Mouse (Mus musculus): ENCODE data around the gene Dusp11. TPM values are rescaled to one million over a fixed set of nuclear protein-coding genes. Genes with fewer than 3 reads are reported as not detected.
"Not testable (repeated sequence)": the region's sequence is repeated elsewhere in the genome, so short reads cannot be mapped to it uniquely, and the experiment has no call there.

The Dusp11 gene
- 42.7 and 53.7 TPM in 2 replicates for polyA plus RNA-seq (2016; fragmentation: Nextera tagmentation; extraction: Ambion mirVana)

- Histone ChIP-seq H3K27ac (replicated peaks) (peak within 1 kb of the TSS; percentile 93), H3K9me3 (no peaks in the 10 kb centered on the region), H3K4me3 (peak within 1 kb of the TSS; percentile 77), H3K4me2 (replicated peaks) (peak within 1 kb of the TSS; percentile 76), H3K36me3 (peaks cover 17% of the 10 kb centered on the region), H3K9ac (replicated peaks) (peak within 1 kb of the TSS; percentile 81), H3K27me3 (no peaks in the 10 kb centered on the region), H3K4me1 (peaks cover 15% of the 10 kb centered on the region)
- under 1% methylated on average over 70 of the region's 70 CpGs for WGBS
- ATAC-seq (ENCODE audit: low FRiP score, low read depth), result peak; percentile 96
These were observed at the start of gene Dusp11 for GRCm38 (mm10) chr6:85961101-85962091. Dusp11 (minus strand) TSS chr6:85961667.

DNA sequence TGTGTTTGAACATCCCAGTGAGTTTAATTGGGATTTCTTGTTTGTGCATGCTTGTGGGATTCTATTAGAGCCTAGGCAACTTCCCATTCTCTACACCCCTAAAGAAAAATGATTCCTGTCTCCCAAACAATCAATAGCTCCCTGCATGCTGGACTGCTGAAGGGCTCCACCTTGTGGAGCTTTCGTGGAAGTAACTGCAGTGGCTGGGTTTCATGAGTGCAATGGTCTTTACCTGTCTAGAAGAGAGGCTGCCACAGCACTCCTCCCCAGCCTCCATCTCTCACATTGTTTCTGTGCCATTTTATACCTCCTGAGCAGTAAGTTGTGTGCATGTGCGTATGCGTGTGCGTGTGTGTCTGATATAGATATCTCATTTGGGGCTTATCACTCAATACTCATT, 48.5 kb upstream of the Dusp11 start:
- WGBS, result 36% methylated on average over 4 of the region's 4 CpGs
- Histone ChIP-seq H3K36me3 (no peaks in the 10 kb centered on the region), H3K27ac (replicated peaks) (no peak overlapping the region), H3K27me3 (peaks cover 6% of the 10 kb centered on the region), H3K9me3 (no peaks in the 10 kb centered on the region), H3K9ac (replicated peaks) (no peak overlapping the region), H3K4me2 (replicated peaks) (no peak overlapping the region), H3K4me1 (no peaks in the 10 kb centered on the region), H3K4me3 (no peak overlapping the region)
- ATAC-seq (ENCODE audit: low FRiP score, low read depth), result no peak

DNA sequence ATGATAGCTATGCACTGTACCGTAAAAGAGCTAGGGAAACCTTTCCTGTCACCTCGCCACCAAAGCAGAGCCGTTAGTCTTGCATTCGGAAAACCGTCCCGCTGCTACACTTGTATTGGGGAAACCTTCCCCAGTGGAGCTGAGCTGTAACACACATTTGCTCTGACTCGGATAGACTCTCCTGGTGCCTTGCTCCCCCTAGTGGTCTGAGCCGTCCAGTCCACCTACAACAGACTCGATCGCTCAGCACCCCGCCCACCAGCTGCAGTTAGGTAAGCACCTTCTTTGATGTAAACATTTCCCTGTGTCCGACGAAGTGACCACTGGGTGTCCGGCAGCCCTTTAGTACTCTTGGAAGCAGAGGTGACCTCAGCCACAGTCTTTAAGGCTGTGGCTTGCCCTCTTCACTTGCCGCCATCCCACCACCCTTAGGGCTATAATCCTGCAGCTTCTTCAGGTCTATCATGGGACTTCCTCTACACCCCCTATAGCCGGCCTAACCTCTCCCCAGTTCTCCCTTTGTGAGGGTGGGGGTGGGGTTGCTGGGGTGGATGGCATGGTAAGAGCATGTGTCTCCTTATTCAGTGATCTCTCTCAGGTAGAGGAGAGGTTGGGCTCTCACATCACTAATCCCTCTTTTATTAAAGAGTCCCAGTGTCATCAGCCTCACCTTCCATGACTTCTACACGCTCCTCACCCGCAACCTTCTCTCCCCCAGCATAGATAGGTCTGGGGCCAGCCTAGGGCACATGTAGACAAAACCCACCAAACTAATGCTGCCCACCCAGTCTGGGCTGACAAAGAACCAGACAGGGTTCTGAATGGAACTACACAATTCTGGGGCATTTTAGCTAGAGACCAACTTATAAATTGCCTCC, 43.0 kb upstream of the Dusp11 start:
- H3K9ac ChIP-seq (replicated peaks), result no peak overlapping the region
- no peaks in the 10 kb centered on the region for H3K36me3 ChIP-seq
- H3K27ac ChIP-seq (replicated peaks), result no peak overlapping the region
- H3K4me2 ChIP-seq (replicated peaks), result peak overlapping the region; percentile 49
- H3K4me3 ChIP-seq, result no peak overlapping the region
- H3K9me3 ChIP-seq, result no peaks in the 10 kb centered on the region
- H3K4me1 ChIP-seq, result peaks cover 6% of the 10 kb centered on the region; the same call in 1 of the 2 replicates
- H3K27me3 ChIP-seq, result no peaks in the 10 kb centered on the region
- peak; percentile 73 for ATAC-seq (ENCODE audit: low FRiP score, low read depth)
- 11% methylated on average over 18 of the region's 18 CpGs for WGBS

- no peak for ATAC-seq (ENCODE audit: low FRiP score, low read depth)
- H3K9ac ChIP-seq (replicated peaks), result no peak overlapping the region
- 74% methylated on average over 18 of the region's 18 CpGs for WGBS
These were observed 42.0 kb upstream of the Dusp11 start for GRCm38 (mm10) chr6:86003405-86003925.

GRCm38 (mm10) chr6:85990774-85991173, 29.3 kb upstream of the Dusp11 start:
- H3K9ac ChIP-seq (replicated peaks); ATAC-seq (ENCODE audit: low FRiP score, low read depth); H3K9me3 ChIP-seq; H3K27me3 ChIP-seq; H3K36me3 ChIP-seq; H3K27ac ChIP-seq (replicated peaks); H3K4me1 ChIP-seq; H3K4me2 ChIP-seq (replicated peaks); H3K4me3 ChIP-seq: not testable (repeated sequence)
- WGBS, result 91% methylated on average over 5 of the region's 5 CpGs

More at GRCm38 (mm10) chr6:86003405-86003925, 42.0 kb upstream of the Dusp11 start:
- Histone ChIP-seq H3K27ac (replicated peaks) (no peak overlapping the region), H3K27me3 (no peaks in the 10 kb centered on the region), H3K9me3 (no peaks in the 10 kb centered on the region), H3K4me2 (replicated peaks) (no peak overlapping the region), H3K4me3 (no peak overlapping the region), H3K36me3 (no peaks in the 10 kb centered on the region), H3K4me1 (peaks cover 6% of the 10 kb centered on the region; the same call in 1 of the 2 replicates)

- not testable (repeated sequence) for H3K9me3 ChIP-seq; H3K4me1 ChIP-seq; H3K36me3 ChIP-seq; H3K27me3 ChIP-seq; H3K9ac ChIP-seq (replicated peaks); H3K4me3 ChIP-seq; ATAC-seq (ENCODE audit: low FRiP score, low read depth); H3K4me2 ChIP-seq (replicated peaks); H3K27ac ChIP-seq (replicated peaks)
- 87% methylated on average over 5 of the region's 5 CpGs for WGBS
These were observed 28.1 kb upstream of the Dusp11 start for GRCm38 (mm10) chr6:85989570-85989969.

- no peak overlapping the region for H3K9ac ChIP-seq (replicated peaks)
- no peak for ATAC-seq (ENCODE audit: low FRiP score, low read depth)
- no peak overlapping the region for H3K4me2 ChIP-seq (replicated peaks)
- H3K27ac ChIP-seq (replicated peaks), result no peak overlapping the region
- no peaks in the 10 kb centered on the region for H3K4me1 ChIP-seq
- 80% methylated on average over 8 of the region's 8 CpGs for WGBS
- H3K36me3 ChIP-seq, result no peaks in the 10 kb centered on the region
- H3K27me3 ChIP-seq, result no peaks in the 10 kb centered on the region
- H3K4me3 ChIP-seq, result no peak overlapping the region
- H3K9me3 ChIP-seq, result no peaks in the 10 kb centered on the region
These were observed 22.9 kb upstream of the Dusp11 start for GRCm38 (mm10) chr6:85984351-85984750.

DNA sequence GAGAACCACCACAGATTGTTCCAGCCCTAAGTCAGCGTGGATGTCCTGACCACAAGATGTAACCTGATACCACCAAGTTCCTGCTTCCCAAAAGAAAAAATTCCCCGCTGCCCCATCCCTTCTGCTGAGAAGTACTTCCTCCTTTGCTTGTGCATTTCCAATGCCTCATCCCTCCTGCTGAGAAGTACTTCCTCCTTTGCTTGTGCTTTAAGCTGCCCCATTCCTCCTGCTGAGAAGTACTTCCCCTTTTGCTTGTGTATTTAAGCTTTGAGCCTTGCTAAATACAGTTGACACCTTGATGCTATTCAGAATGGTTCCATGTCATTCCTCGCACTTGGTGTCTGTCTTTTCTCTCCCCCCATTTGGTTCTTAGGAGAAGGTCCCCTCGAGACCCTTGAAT, 17.3 kb upstream of the Dusp11 start:
- not testable (repeated sequence) for H3K4me1 ChIP-seq; H3K9me3 ChIP-seq; H3K27me3 ChIP-seq; ATAC-seq (ENCODE audit: low FRiP score, low read depth); H3K27ac ChIP-seq (replicated peaks); H3K4me2 ChIP-seq (replicated peaks); H3K4me3 ChIP-seq; H3K36me3 ChIP-seq; H3K9ac ChIP-seq (replicated peaks)
- 85% methylated on average over 4 of the region's 4 CpGs for WGBS

DNA sequence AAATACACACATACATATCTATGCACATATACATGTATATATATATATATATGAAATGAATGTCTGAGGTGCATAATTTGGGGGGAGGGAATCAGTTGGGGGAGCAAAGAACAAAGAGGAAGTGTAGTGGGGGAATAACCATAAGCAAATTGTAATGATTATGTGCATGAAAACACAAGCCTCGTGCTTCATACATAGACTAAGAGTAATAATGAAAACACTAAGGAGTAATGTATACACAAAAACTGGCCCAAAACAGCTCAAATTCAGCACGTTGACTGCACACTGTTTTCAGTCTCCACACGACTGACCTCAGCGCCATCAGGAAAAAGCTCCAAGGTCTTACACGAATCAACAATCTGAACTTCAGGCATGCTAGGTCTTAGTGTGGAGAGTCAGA, 14.8 kb upstream of the Dusp11 start:
- H3K4me3 ChIP-seq, result no peak overlapping the region
- H3K36me3 ChIP-seq, result no peaks in the 10 kb centered on the region
- no peak overlapping the region for H3K4me2 ChIP-seq (replicated peaks)
- no peak for ATAC-seq (ENCODE audit: low FRiP score, low read depth)
- H3K27me3 ChIP-seq, result no peaks in the 10 kb centered on the region
- H3K4me1 ChIP-seq, result no peaks in the 10 kb centered on the region
- 0 out of 2 replicates have a peak, but pooled peaks cover 3% of the 10 kb centered on the region for H3K9me3 ChIP-seq
- no peak overlapping the region for H3K9ac ChIP-seq (replicated peaks)
- WGBS, result 87% methylated on average over 5 of the region's 5 CpGs
- no peak overlapping the region for H3K27ac ChIP-seq (replicated peaks)

- no peak overlapping the region for H3K4me2 ChIP-seq (replicated peaks)
- H3K9ac ChIP-seq (replicated peaks), result no peak overlapping the region
- H3K4me1 ChIP-seq, result no peaks in the 10 kb centered on the region
- H3K27ac ChIP-seq (replicated peaks), result no peak overlapping the region
- H3K4me3 ChIP-seq, result no peak overlapping the region
- H3K27me3 ChIP-seq, result no peaks in the 10 kb centered on the region
- H3K9me3 ChIP-seq, result 0 out of 2 replicates have a peak, but pooled peaks cover 3% of the 10 kb centered on the region
- H3K36me3 ChIP-seq, result no peaks in the 10 kb centered on the region
- WGBS, result 97% methylated on average over 1 of the region's 1 CpGs
- ATAC-seq (ENCODE audit: low FRiP score, low read depth), result no peak
These were observed 14.3 kb upstream of the Dusp11 start for GRCm38 (mm10) chr6:85975761-85976160.

- no peak overlapping the region for H3K9ac ChIP-seq (replicated peaks)
- ATAC-seq (ENCODE audit: low FRiP score, low read depth), result no peak
- 68% methylated on average over 10 of the region's 10 CpGs for WGBS
- H3K4me1 ChIP-seq, result no peaks in the 10 kb centered on the region
- H3K4me3 ChIP-seq, result no peak overlapping the region
- H3K27ac ChIP-seq (replicated peaks), result no peak overlapping the region
- H3K36me3 ChIP-seq, result no peaks in the 10 kb centered on the region
- H3K9me3 ChIP-seq, result 0 out of 2 replicates have a peak, but pooled peaks cover 3% of the 10 kb centered on the region
- no peaks in the 10 kb centered on the region for H3K27me3 ChIP-seq
- no peak overlapping the region for H3K4me2 ChIP-seq (replicated peaks)
These were observed 13.6 kb upstream of the Dusp11 start for GRCm38 (mm10) chr6:85974941-85975617.

Measured in midbrain, embryonic 12.5 days (tissue).